Mouse (Mus musculus) adrenal gland, postnatal 25 days (tissue): ENCODE measurements around the gene Mx1. TPM values are rescaled to one million over a fixed set of nuclear protein-coding genes. Genes with fewer than 3 reads are reported as not detected.

Source experiments
- DNase-seq: peaks from one replicate; pipeline ENCODE4 v3.0.0; 2021; ENCODE audit warnings: mixed read lengths
- total RNA-seq: library from RNA; stranded (reverse); gene quantifications from 2 replicates; pipeline ENCODE4 v1.2.3, GENCODE M21; 2021

Gene Mx1
- total RNA-seq, 1 experiment from 2014 or later, result 2.8 TPM

DNA sequence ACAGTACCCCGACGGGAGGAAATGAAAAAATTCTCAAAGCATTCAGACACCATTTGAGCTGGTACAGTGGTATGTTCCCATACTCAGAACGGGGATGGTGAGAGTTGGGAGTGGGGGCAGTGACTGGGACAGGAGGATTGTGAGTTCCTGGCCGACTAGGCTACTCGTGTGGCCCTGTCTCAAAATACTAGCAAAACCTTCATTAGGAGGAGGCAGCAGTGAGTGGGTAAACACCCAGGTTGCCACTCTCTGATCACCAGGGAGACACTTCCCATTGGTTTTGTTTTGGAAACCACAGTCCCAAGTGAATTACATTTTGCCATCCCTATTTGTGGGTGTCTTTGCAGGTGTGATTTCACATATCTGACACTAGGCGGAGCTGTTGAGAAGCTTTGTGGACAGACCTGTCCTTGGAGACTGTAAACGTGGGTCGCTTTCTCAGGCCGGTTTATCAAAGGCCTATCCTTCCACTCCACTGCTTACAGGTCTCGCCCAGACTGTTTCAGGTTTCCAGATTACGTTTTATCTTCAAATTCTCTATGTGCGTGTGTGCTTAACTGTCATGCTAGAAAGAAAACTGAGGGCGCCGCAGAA is 18.9 kb downstream of the Mx1 start:
- DNase-seq, result peak; percentile 8

DNA sequence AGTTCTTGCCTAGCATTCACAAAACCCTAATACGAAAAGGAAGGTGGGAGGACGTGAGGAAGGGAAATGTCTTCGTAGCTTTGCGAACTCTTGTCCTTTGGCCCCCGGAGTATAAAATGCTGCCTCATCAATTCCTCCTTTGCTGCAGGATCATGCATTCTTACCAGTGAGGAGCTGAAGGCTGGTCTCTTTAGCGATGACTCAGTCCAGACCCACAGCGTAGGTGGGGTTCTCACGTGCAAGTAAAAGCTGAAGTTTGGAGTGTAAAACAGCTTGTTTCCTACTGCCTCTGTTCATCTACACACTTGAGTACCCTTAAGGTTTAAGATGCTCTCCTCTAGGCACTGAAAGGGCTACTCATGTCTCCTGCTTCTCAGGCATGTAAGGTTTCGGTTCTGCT is 20.7 kb downstream of the Mx1 start:
- DNase-seq, result no peak

DNA sequence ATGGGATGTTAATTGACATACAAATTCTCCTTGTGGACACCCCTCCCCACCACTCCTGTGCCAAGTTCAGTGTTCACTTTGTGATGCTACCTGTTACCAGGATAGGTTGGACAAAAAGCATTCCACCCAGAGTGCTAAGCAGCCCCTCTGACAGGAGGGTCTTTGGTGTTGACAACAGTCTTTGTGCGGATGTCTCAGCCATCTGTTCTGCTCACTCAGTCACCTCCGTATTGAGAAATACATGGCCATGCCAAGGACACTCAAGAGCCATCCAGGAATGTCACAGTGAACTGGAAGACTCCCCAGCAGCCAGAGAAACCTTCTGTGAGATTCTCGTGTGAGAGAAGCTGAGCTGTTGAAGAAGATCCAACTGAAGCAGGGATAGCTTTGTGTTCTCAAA is 24.5 kb downstream of the Mx1 start:
- DNase-seq, result no peak

DNA sequence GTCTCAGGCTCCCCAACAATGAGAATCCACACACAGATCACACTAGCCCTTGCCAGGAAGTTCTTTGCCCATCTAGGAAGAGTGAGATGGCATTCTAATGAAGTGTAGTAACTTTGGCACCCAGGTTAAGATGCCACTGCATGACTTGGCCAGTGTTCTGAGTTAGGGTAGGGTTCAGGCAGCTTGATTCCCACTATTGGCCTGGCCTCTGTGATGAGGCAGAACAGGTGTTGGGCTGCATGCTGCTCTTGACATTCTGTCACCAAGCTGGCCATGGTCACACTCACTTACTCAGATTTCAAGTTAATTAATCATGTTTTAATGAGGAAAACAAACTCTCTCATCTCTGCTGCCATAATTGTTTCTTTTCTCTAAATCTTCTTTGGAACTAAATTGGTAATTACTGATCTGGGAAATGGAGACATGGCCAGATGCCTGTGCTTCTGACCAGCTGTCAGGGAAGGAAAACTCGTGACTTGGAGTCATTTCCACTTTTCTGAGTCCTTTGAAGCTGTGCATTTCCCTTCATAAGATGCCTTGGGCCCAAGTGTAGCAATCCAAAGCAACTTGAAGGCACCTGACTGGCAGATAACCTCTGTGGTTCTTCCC is 25.2 kb downstream of the Mx1 start:
- DNase-seq, result no peak

DNA sequence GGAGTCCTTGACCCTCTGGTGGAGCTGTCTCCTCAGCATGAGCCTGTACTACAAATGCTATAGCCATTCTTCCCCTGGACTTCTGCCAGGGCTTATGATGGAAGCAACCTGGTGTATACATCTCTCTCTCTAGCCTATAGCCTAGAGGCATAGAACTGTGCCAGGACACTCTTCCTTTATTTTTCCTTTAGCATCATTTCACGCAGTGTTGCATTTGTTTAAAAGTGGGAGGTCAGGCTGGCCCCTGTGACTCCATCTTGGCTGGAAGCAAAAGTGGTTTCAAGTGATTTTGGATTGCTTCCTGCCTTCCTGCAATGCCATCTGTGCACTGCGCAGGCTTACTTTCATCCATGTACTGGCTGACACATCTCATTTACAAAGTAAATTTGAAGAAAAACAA is 28.5 kb downstream of the Mx1 start:
- DNase-seq, result no peak

DNA sequence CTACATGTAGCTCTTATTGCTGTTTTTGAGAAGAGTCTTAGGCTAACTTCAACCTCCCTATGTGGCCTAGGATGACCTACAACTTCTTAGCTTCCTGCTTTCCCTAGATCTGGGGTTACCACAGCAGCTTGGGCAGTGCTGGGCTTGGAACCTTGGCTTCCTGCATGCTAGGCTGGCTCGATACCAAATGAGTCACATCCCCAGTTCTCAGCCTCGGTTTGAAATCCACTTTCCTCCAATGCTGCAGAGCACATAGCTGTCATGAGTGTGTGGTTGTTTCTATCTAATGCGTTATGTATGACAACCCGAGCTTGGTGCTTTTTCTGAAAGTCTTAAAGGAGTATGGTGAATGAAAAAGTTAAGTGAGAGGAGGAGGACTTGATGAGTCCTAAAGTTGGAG is 31.4 kb downstream of the Mx1 start:
- peak; percentile 75 for DNase-seq

DNA sequence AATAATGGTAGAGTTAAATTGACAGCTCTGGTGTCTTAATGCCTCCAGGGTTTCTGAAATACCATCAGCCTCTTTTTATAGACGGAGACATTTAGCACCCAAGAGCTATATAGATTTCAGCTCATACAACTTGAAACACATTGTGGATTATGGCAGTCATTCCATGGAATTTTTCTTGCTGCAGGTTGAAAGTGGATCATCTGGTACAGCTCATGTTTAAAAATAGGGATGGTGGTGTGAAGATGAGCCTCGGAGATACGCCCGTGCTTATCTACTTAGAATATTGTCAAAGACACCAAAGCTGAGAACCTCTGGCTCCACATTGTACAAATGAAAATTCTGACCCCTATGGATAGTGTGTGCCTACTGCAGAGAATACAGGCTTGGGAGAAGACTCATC is 32.6 kb downstream of the Mx1 start:
- no peak for DNase-seq

DNA sequence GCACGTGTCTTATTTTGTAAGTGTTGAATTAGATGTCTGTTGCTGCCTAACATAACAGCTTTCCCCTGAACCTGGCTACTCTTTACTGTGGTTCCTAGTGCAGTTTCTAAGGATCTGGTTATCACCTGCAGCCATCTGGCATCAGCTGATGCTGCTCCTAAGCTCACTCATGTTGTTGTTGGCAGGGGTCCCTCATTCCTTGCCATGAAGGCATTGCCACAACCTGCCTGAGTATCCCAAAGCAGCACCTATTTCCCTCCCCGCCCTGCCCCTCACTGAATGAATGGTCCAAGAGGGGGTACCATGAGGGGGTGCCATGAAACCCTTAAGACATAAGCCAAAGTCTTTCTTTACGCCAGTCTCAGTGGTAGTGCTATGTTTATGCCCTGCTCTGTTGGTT is 34.7 kb downstream of the Mx1 start:
- no peak for DNase-seq

DNA sequence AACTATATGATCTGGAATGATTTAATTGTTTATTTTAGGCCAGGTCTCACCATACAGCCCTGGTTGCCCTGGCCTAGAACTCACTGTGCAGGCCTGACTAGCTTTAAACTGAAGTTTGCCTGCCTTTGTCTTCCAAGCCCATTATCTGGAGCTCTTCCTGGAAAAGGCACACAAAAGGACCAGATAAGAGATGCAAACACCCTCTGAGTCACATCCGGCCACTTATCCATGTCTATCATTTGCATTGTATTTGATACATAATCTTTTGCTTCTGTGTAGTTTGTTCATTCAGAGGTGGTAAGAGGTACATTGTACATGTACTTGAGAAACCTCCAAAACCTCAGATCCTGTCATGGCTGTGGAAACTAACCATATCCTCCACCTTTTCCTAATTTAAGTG is 39.1 kb downstream of the Mx1 start:
- no peak for DNase-seq

DNA sequence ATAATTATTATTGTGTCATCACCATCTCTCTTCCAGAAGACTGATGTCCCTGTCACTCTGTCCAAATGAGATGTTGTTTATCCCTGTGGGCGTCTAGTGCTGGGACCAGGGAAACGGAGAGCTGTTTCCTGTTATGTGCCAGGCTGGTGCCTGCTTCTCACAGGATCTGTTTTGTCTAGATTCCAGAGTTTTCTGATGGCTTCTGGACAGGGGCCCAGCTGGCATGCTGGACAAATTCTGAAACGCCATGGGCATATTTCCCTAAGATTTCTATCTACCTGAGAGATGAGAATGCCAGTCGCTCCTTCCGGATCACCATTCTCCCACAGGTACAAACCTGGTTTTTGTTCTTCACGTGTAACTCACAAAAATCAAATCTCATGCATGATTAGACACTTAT is 41.0 kb downstream of the Mx1 start:
- no peak for DNase-seq

DNA sequence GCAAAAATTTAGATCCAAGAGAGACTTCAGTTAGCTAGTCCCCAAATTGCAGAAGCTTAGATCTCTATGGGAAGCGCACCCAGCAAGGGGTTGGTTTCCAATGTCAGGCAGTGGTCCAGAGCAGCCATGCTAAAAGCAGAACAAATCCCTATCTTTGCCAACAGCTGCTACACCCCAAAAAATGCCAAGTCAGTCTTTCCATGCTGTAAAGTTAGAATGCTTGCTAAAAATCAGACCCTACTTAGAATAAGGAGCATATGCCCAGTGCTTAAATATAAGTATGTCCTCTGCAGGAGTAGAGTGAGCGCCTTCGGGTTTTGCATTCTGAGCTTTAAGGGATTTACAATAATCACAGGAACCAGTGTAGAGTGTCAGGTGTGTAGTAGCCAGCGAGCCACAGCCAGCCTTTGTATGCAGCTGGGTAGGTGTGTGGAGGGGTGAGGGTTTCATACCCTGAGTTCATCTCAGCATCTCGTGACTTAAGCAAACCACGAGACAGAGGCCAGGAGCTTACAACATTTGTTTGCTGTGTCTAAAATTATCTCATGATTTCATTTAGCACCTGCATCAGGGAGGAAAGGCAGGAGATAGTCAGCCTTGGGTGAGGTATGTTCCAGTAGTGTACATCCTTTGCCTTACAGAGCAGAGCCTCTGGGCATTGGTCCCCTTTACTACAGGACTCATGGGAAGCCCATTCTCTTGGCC is 43.8 kb downstream of the Mx1 start:
- no peak for DNase-seq

DNA sequence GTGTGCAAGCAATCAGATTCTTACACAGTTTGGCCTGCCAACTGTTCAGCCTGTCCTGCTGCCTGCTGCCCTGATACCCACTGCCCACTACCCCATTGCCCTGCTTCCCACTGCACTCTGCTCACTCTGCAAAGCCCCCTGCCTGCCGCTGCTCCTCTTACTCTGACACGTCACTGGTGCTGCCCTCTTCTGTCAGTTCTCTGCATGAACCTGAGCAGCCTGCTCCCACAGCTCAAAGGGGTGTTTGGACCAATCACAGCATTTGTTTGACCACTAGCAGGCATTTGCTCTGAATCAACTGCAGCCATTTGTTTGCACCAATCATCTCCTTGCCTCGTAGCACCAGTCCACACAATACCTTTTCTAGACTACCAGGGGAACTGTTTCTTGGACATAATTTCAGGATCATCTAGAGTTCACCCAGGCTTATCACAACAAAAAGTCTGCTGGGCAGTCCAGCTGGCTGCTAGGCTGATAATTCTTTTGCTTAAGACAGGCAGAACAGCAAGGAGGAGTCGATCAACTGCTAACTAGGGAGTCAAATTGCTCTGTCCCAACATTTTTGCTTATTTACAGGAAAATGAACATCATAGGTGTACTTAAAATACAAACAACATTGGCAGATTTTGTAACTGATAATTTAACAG is 44.7 kb downstream of the Mx1 start:
- peak; percentile 39 for DNase-seq

DNA sequence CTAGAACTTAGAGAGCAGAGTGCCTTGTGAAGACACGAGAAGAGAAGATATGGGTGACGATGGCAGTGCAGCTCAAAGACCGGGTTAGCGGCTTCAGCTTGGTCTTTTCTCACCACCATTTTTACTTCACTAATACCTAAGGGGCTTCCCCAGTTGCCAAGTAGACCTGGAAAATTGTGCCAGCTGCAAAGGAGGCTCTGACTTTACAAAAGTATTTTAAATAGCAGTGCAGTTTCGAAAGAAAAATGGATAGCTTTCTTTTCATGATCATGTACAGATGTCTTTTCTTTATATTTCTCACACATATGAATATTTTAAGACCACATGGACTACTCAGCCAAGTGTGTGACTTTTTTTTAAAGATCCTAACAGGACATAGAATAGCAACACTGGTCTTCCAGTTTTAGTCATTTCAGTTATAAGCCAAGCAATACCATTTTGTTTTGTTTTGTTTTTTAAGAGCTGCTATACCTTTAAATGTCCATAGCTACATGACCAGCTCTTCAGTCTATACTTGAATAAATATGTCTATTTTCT is 57.2 kb downstream of the Mx1 start:
- no peak for DNase-seq

DNA sequence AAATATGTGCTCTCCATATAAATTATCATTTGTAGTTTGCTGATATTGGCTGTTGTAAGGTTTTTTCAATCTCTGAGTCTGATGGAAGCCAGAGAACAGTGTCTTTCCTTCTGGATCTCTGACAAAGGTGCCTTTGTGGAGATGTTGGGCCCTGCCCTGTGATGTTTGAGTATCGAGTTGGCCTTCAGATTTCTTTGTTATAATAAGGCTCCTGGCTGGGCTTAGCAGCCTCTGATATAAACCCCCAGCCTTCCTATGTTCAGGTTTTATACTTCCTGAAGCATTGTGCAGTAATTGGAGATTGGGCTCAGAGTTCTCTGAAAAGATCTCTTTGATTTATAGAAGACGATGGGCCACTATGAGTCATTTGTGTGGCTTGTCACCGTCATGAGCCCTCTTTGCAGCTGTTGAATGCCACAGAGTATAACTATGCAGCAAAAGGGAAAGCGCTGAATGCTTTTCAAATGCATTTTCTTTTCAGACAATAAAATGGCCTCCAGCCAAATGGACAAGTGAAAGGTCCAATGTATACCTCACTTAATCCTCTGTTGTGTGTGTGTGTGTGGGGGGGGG is 60.4 kb downstream of the Mx1 start:
- DNase-seq, result no peak

DNA sequence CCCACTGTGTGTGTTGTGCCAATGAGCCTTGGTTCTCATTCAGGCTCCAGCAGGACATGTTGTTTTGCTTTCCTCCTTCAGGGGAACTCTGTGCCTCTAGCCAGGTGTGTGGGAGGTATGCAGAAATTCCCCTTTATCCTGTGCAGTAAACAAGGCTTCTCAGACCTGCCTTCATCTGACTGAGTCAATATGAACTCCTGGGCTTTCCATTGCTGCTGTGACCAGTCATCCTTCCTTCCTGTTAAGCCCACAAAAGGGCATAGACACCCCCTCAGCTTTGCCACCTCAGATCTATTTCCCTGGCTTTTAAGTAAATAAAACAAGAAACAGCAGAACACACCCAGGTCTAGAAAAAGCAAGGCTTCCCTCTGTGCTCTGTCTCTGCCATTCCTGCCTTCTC is 61.0 kb downstream of the Mx1 start:
- DNase-seq, result no peak

DNA sequence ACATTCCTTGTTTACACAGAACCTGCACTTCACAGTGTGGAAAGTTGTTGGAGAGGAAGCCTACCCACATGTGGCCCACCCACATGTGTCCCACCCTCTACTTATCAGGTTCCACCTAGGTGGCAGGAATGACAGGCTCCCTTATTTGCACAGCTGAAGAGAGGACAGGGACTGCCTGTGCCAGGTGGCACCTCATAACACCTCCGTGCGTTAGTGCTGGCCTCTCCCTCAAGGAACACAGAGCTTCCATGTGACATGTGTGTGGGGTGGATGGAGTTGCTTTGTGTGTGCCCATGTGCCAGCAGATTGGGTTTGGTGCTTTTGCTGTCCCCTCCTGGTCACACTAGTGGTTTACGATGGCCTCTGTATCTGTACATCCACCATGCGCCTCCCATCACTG is 62.7 kb downstream of the Mx1 start:
- no peak for DNase-seq

DNA sequence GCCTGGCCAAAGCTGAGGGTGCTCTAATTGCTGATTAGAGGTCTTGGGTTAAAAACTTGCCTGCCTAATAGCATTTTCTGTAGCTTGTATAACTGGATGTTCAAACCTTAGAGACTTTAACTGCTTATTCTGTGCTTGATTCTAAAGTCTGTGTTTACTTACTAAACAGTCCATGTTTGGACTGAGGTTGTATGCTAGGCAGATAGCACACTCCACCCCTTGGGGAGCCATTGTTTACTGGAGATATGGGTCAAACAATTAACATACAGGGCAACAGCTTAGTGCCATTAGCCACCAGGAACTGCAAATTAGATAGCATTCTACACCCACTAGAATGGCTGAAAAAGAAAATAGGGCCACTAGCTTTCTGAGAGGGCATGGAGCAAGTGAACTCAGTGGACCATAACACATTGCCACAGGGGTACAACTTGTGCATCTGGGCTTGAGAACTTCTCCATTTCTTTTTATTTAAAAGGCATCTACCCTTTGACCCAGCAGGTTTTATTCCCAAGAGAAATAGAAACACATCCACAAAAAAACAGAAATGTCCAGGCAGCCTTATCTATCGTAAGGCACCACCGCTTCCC is 64.7 kb downstream of the Mx1 start:
- DNase-seq, result no peak

Other genes with a start within 250 kb of the Mx1 start
- gene Bace2, start 106.2 kb downstream of the Mx1 start, total RNA-seq, result 7.5 and 14.7 TPM in 2 replicates
- gene Fam3b, start 51.9 kb upstream of the Mx1 start, total RNA-seq, result not detected in 2 replicates
- not detected in 2 replicates for gene Tmprss2, start 148.3 kb upstream of the Mx1 start, total RNA-seq